Mouse (Mus musculus) stomach, embryonic 14.5 days (tissue): ENCODE measurements around the gene Mrpl46. TPM values are rescaled to one million over a fixed set of nuclear protein-coding genes. Genes with fewer than 3 reads are reported as not detected.

Source experiments
- ATAC-seq: fragments of 200-750 bp; cut with Nextera tagmentation; 2 replicates; pipeline ENCODE4 v1.8.0; 2017; ENCODE audit warnings: low read depth, moderate TSS enrichment; ENCODE audit not compliant: insufficient number of reproducible peaks, insufficient read depth, low FRiP score
- H3K27ac ChIP-seq: fragments of 300-500 bp; sonication (generic); 2 replicates; pipeline ENCODE4 v1.5.1; 2014; ENCODE audit warnings: mild to moderate bottlenecking, low read length, moderate library complexity, mixed read lengths
- H3K27me3 ChIP-seq: fragments of 300-500 bp; sonication (generic); 2 replicates; pipeline ENCODE4 v1.6.1; 2014; ENCODE audit warnings: low read length, control low read depth, mixed read lengths; ENCODE audit not compliant: control insufficient read depth, insufficient read depth
- H3K36me3 ChIP-seq: fragments of 300-500 bp; sonication (generic); 2 replicates; pipeline ENCODE4 v1.6.1; 2014; ENCODE audit warnings: mild to moderate bottlenecking, control low read depth, low read length, moderate library complexity, mixed read lengths; ENCODE audit not compliant: control insufficient read depth, insufficient read depth
- H3K4me1 ChIP-seq: fragments of 300-500 bp; sonication (generic); 2 replicates; pipeline ENCODE4 v1.6.1; 2014; ENCODE audit warnings: low read length, control low read depth, mixed read lengths; ENCODE audit not compliant: control insufficient read depth, insufficient read depth
- H3K4me2 ChIP-seq: fragments of 300-500 bp; sonication (generic); replicated peaks from 2 replicates; pipeline ENCODE4 v1.6.1; 2014; ENCODE audit warnings: low read depth, low read length, control low read depth
- H3K4me3 ChIP-seq: fragments of 300-500 bp; sonication (generic); 2 replicates; pipeline ENCODE4 v1.5.1; 2014; ENCODE audit warnings: low read depth, low read length, control low read depth
- H3K9ac ChIP-seq: fragments of 300-500 bp; sonication (generic); replicated peaks from 2 replicates; pipeline ENCODE4 v1.6.1; 2014; ENCODE audit warnings: low read depth, mild to moderate bottlenecking, control low read depth, low read length, moderate library complexity, mixed read lengths
- H3K9me3 ChIP-seq: fragments of 300-500 bp; sonication (generic); 2 replicates; pipeline ENCODE4 v1.6.1; 2016; ENCODE audit warnings: low read depth, low read length, control low read depth; ENCODE audit not compliant: control insufficient read depth
- WGBS: fragments of 180-500 bp; shearing (Covaris S2); extraction: QIAGEN DNeasy Blood & Tissue Kit; methylation state at CpG from one replicate; pipeline ENCODE4 v1.1.7; 2014; 5-methylcytosine and 5-hydroxymethylcytosine counted together
- polyA plus RNA-seq: library from polyadenylated mRNA; unstranded; fragments of >200 nt; fragmentation: Nextera tagmentation; extraction: Ambion mirVana; gene quantifications from 2 replicates; pipeline ENCODE4 v1.2.1, GENCODE M21; 2014

The Mrpl46 gene
- polyA plus RNA-seq, 1 experiment from 2014 or later: 68.6 TPM

- no peaks in the 10 kb centered on the region for H3K9me3 ChIP-seq
- H3K4me2 ChIP-seq: no peak overlapping the region
- H3K4me3 ChIP-seq: no peak overlapping the region
- no peak overlapping the region for H3K27ac ChIP-seq
- no peak for ATAC-seq
- H3K9ac ChIP-seq: no peak overlapping the region
- no peaks in the 10 kb centered on the region for H3K4me1 ChIP-seq
- no peaks in the 10 kb centered on the region for H3K36me3 ChIP-seq
- H3K27me3 ChIP-seq: no peaks in the 10 kb centered on the region
- WGBS: 78% methylated on average over 9 of the region's 9 CpGs
These were observed 16.6 kb upstream of the Mrpl46 start for GRCm38 (mm10) chr7:78799730-78800496.

- Histone ChIP-seq H3K27me3 (no peaks in the 10 kb centered on the region), H3K9ac (no peak overlapping the region), H3K9me3 (no peaks in the 10 kb centered on the region), H3K4me3 (no peak overlapping the region), H3K36me3 (peaks cover 3% of the 10 kb centered on the region; the same call in 1 of the 2 replicates), H3K27ac (no peak overlapping the region), H3K4me2 (no peak overlapping the region), H3K4me1 (no peaks in the 10 kb centered on the region)
- 59% methylated on average over 8 of the region's 9 CpGs for WGBS
- no peak for ATAC-seq
These were observed 14.6 kb upstream of the Mrpl46 start for GRCm38 (mm10) chr7:78797843-78798455.

GRCm38 (mm10) chr7:78796624-78797023 lies 13.3 kb upstream of the Mrpl46 start:
- 88% methylated on average over 3 of the region's 3 CpGs for WGBS
- no peaks in the 10 kb centered on the region for H3K27me3 ChIP-seq
- H3K4me1 ChIP-seq: no peaks in the 10 kb centered on the region
- H3K36me3 ChIP-seq: peaks cover 14% of the 10 kb centered on the region; the same call in 1 of the 2 replicates
- no peak overlapping the region for H3K4me3 ChIP-seq
- H3K27ac ChIP-seq: no peak overlapping the region
- no peak for ATAC-seq
- no peak overlapping the region for H3K9ac ChIP-seq
- H3K9me3 ChIP-seq: no peaks in the 10 kb centered on the region
- H3K4me2 ChIP-seq: no peak overlapping the region

DNA sequence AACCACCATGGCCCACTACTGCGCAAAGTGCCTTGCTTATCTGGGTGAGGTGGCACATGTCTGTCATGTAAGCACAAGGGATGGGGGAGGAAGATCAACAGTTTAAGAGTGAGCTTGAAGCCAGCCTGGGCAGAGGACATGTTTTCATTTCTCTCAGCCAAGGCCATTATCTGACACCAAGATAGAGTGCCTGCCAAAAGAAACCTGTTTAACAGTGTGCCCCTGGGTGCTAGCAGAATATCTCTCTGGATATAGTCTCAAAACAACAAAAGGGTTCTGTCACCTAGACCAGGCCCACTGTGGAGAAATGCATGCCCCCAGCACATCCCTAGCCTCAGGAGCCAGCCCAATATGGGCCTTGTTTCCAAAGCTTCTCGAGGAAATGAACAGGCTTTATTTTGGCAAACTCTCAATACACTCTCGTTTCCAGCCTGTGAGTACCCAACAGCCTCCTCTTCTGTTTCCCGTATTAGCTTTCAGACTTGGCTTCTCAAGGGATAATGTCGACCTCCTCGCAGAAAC lies 11.3 kb upstream of the Mrpl46 start:
- no peak for ATAC-seq
- no peak overlapping the region for H3K4me2 ChIP-seq
- H3K4me1 ChIP-seq: no peaks in the 10 kb centered on the region
- no peaks in the 10 kb centered on the region for H3K9me3 ChIP-seq
- H3K27ac ChIP-seq: no peak overlapping the region
- H3K27me3 ChIP-seq: no peaks in the 10 kb centered on the region
- no peak overlapping the region for H3K9ac ChIP-seq
- no peak overlapping the region for H3K4me3 ChIP-seq
- peaks cover 25% of the 10 kb centered on the region for H3K36me3 ChIP-seq
- 77% methylated on average over 6 of the region's 6 CpGs for WGBS

DNA sequence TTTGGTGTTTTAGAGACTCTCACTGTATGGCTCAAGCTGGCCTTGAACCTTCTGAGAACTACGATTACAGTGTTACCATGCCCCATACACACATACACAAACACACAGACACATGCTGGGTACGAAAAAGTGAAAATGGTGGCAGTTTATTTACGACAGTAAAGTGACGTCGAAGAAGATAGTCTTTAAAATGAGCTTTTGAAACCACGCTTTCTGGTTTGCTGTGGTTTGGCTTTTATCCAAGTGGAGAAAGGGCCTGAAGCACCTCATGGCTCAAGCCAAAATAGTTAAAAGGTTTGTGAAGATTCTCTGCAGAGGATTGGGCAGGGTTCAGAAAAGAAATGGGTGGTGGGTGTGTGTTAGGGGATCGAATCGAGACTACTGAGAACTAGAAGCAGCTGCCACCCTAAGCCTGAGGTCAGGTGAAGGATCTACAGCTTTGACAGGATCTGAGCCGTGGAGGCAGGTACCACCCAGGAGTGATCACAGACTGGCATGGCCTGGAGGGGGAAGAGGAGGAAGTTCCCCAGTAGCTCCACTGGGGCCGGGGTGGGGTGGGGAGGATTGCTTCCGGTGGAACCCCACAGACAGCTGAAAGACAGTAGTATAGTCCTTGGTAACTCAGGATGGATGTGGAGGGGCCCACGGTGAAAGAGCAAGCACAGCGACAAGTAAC lies 10.7 kb upstream of the Mrpl46 start:
- ATAC-seq: no peak
- H3K27ac ChIP-seq: no peak overlapping the region
- H3K4me3 ChIP-seq: no peak overlapping the region
- no peaks in the 10 kb centered on the region for H3K27me3 ChIP-seq
- 81% methylated on average over 13 of the region's 13 CpGs for WGBS
- H3K9me3 ChIP-seq: no peaks in the 10 kb centered on the region
- no peak overlapping the region for H3K4me2 ChIP-seq
- peaks cover 27% of the 10 kb centered on the region for H3K36me3 ChIP-seq
- no peak overlapping the region for H3K9ac ChIP-seq
- no peaks in the 10 kb centered on the region for H3K4me1 ChIP-seq

DNA sequence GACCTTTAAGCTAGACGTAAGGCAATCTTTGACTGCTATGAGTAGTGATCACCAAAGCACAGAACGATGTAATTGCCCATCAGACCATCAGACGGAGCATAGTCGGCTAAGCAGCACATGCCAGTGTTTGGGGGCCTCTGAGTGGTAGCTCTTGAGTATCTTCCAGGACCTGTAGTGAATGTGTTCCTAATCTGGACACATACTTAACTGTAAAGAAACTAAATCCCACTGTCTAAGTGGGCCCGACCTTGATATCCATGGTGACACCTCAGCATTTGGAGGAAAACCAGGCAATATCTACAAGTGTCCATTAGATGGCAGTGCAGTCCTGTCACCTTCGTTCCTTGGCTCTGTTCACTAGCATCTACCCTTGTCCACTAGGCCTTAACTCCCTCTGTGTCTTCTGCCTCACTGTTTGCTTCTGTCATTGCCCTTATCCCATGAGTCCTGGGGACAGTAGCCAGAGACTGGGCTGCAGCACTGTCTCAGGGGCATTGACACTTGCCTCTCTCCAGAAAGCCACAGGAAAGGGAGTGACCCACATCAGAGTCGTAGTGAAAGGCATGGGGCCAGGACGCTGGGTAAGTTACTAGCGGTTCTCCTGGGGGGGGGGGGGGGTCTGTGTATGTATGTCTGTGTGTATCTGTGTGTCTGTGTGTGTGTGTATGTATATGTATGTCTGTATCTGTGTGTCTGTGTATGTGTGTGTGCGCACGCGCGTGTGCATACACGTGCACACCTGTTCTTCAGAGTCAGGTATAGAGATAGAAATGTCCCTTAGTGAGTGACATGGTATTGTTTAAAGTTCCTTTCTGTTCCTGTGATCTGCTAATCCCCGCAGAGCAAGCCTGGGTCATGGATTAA lies 8.3 kb upstream of the Mrpl46 start:
- Histone ChIP-seq H3K27ac (no peak overlapping the region), H3K4me3 (no peak overlapping the region), H3K36me3 (peaks cover 28% of the 10 kb centered on the region), H3K4me2 (no peak overlapping the region), H3K4me1 (no peaks in the 10 kb centered on the region), H3K9me3 (no peaks in the 10 kb centered on the region), H3K9ac (no peak overlapping the region), H3K27me3 (no peaks in the 10 kb centered on the region)
- WGBS: 83% methylated on average over 15 of the region's 15 CpGs
- peak; percentile 39 for ATAC-seq

DNA sequence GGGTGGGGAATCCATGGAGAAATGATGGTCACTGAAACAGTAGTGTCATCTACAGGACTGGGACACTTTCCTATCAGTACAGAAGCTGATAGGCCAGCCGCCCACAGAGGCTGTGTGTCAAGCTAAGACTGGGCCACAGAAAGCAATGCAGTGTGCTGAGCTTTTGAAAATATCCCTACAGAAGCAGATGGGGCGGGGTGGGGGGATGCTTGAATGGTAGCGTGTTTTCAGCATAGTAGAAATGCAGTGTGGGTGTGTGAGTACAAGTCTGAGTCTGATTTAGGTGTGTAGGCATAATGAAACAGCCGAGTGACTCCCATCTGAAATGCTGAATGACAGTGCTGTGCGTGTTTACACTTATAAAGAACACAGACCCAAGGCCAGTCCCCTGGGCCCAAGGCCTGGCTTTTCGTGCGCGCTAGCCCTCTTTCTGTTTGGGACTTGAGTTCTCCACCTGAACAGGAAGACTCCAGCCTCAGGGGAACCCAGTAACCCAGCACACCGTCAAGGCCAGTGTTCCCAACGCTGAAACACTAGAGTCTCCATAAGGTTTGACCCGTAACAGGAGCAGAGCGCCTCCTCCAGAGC lies 4.6 kb upstream of the Mrpl46 start:
- no peak overlapping the region for H3K4me2 ChIP-seq
- 90% methylated on average over 12 of the region's 12 CpGs for WGBS
- H3K4me1 ChIP-seq: 0 out of 2 replicates have a peak, but pooled peaks cover 2% of the 10 kb centered on the region
- H3K27ac ChIP-seq: no peak overlapping the region
- no peak overlapping the region for H3K9ac ChIP-seq
- no peaks in the 10 kb centered on the region for H3K9me3 ChIP-seq
- H3K27me3 ChIP-seq: no peaks in the 10 kb centered on the region
- ATAC-seq: no peak
- H3K4me3 ChIP-seq: no peak overlapping the region
- peaks cover 24% of the 10 kb centered on the region for H3K36me3 ChIP-seq
